Mouse (Mus musculus) retina, postnatal 1 day (tissue): ENCODE results near the gene F5.
"Not testable (repeated sequence)": the region's sequence is repeated elsewhere in the genome, so short reads cannot be mapped to it uniquely, and the experiment has no call there.

Experiments
- DNase-seq: peaks from one replicate; pipeline ENCODE4 v3.0.0-alpha.2; 2012

F5 gene

DNA sequence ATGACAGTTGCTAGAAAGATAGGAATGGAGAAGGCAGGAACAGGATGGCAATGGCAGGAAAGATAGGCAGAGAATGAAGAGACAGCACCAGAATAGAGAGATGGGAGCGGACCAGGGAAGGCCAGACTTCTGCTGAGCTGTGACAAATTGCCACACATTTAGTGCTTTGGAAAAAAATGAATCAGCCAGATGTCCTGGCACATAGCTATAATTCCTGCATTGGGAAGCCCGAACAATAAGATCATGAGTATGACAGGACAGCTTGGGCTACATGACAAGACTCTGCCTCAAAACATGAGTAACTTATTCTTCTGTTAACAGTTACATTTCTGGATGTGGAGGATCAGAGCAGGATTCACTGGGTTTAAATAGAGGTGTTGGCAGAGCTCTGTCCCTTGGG, 8.1 kb downstream of the F5 start:
- no peak for DNase-seq

DNA sequence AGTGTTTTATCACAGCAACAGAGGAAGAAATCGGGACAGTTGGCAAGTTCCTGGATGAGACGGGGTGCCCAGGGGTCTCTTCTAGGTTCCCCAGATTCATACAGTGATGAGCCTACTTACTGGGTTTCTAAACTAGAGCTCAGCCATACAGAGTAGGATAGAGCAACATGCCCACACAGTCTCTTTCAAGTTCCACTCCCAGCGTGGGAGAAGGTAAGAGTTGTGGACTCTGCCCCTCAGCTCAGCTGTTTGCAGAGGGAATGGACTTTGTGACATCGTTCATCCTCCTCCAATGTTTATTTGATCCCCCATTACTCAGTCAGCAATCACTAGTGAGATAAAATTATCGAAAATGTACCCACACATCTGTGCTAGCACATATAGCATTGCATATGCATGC, 11.1 kb downstream of the F5 start:
- no peak for DNase-seq

DNA sequence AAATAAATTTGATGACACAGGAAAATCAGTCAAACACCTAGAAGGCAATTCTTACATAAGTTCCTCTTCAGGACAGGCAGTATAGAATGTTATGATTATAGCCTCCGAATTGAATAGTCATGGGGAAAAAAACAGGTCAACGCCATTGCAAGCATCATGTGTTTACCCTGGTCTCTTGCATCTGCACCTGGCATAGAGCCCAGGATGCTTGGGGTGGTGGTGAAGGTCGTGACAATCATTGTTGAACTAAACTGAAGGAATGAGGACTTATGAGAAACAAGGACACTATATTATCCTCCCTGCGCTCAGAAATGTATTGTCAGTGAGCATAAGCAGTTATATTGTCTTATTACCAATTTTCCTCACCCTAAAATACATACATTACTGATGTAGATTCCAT, 17.2 kb downstream of the F5 start:
- DNase-seq = no peak

DNA sequence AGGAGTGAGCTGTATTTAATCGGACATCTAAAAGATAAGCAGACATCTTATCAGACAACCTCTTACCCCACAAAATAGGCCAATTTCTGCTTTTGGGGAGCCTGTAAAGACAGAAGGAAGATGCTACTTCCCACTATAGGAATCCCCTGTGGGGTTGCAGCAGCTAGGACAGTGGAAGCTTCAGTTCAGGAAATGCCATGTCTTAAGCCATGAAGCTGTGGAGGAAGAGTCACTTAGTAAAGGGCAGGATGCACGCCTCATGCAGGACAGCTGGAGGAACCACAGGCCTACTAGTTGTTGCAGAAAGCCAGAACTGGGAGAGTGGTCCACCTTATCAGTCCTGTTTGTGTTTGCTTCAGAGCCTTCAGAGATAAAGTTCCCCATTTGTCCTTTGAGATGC, 18.8 kb downstream of the F5 start:
- no peak for DNase-seq

DNA sequence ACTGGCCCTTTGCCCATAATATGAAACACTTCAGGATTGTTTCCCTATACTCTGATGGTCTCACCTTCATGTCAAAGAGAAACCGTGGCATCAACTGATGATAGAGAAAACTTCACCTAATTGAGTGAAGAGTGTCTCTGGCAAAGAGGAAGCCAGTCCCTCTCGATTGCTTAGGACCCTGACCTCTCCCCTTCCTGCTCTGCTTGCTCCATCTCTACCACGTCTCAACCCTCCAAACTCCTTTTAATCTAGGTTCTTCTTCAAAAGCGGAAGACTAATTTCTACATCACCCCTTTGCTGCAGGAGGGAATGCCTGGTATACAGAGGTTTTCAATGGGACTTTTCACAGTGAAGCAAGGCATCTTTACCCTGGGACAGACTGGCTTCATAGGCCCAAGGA, 21.5 kb downstream of the F5 start:
- DNase-seq = no peak

DNA sequence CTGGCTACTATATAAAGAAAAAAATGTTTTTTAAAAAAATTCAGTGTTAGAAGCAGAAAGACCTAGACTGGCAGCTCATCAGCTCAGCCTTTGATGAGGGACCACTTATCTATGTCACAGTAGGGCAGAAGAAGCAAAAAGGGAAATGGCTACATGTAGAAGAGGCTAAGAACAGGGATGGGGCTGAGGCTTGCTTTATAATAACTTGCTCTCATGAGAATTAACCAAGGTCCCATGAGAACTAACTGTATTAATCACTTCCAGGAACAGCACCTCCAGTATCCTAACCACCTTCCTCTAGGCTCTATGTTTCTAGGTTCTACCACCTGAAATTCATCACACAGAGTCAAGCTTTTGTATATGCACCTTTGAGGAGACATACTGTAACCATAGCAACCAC, 25.2 kb downstream of the F5 start:
- no peak for DNase-seq

DNA sequence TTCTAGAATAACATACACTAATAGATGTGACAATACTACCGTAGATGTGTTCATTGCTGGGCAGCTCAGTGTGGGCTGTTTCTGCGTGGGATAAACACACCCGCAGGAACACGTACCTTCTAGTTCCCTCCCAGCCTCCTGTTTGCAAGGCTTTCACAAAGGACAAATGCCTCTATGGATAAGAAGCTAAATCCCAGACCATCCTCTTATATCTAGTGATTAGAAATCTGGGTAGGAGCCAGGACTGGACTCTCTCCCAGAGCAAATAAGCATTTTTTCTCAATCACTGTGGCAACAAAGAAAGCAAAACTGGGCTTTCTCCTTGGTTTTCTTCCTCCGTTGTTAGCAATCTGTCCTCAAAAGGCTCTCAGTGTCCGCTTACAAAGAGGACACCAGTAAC, 26.8 kb downstream of the F5 start:
- DNase-seq = peak; percentile 16

DNA sequence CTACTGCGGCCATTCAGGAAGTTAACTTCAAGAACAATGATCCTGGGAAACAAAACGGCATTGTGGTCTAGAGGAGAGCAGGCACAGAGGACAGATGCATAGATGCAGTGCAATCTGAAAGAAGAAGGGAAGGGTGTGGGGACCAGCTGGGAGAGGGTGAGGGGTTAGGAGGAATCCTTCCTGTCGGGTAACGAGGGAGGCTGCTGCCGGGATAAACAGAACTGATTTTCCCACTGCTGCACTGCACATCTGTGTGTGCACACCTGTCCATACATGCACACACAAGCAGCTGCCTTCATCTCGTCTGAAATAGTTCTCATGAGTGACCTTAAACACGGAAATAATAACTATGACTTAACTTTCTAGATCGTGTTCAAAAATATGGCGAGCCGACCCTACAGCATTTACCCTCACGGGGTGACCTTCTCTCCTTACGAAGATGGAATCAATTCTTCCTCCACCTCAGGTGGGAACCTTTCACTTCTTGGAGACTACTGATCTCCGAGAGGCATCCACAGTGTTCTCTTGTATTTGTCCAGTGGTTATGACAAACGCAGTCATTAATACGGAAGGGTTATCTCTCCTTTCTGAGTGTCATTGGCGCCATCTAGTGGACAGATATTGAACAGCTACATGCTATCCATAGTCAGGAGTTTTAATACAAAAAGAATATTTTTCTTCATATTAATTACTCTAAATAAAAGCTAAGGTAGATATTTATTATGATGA, 32.7 kb downstream of the F5 start:
- peak; percentile 81 for DNase-seq

DNA sequence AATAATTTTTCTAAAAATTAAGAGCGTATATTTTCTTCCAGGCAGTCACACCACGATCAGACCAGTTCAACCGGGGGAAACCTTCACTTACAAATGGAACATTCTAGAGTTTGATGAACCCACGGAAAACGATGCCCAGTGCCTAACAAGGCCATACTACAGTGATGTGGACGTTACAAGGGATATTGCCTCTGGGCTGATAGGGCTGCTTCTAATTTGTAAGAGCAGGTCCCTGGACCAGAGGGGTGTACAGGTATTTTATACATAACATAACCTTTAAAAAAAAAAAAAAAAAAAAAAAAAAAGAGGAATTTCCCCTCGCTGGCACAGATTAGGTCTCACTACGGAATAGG, 33.2 kb downstream of the F5 start:
- no peak for DNase-seq

DNA sequence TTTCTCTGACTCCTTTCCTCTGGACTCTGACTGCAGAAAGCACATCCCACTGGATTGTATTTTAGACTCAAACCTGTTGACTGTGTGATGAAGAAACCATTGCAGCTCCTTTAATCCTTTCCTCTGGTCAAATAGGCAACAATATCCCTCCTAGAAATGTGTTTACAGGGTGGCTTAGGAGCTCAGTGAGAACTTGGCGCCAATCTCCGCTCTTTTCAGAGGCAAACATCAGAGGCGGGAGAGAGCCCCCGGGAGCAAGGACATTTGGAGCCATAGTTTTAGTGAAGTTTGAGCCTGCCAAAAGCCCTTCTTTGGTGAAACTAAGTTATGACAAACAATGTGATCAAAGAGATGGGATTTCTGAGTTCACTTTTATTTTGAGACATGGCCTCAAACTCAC, 33.7 kb downstream of the F5 start:
- DNase-seq = no peak

DNA sequence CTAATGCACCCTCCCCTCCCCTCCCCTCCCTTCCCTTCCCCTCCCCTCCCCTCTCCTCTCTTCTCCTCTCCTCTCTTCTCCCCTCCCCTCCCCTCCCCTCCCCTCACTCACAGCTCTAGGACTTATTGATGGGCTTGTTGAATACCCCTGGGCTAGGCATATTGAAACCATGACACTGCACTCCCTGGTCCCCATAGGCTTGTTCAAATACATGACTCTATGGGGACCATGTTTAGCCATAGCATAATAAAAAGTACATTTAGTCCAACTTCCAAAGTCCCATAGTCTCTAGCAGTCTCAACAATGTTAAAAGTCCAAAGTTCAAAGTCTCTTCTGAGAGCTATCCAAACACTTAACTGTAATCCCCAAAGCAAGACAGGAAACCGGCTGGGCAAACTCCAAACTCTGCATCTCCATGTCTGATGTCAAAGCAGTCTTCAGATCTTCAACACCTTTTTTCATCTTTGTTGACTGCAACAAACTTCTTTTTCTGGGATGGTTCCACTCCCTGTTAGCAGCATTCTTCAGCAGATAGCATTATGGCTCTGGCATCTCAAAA, 35.4 kb downstream of the F5 start:
- no peak for DNase-seq

DNA sequence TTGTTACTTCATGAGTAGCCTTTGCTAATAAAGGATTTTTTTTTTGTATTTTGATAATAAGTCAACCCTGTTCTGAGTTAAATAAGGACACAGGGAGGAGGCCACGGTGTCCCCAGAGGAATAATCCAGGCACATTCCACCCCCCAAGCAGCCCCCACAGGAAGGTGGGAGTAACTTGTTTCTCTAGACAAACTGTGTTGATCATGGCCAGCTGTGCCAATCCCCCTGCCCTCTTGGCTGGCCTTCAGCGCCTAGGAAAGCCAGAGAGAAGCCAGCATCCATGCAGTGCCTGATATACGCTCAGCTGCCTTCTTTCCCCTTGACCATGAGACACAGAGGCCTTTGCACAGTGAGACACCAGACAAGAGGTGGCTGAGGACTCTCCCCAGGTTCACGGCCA, 47.9 kb downstream of the F5 start:
- no peak for DNase-seq

DNA sequence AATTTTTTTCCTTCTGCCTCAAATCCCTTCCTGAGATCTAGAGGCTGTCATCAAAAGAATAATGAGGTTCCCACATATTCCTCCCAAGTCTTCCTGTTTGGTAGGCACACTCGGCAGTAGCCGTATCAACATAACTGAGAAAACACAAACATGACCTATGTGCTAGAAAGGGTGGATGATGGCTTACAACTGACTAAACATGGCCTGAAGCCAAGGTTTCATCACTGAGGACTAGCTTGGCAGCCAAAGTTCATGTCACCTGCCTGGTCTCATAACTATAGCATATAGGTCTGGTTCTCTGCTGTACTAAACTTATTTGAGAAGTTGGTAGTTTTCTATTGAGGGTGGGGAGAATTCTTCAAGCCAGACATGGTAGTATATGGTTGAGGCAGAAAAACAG, 56.8 kb downstream of the F5 start:
- no peak for DNase-seq

DNA sequence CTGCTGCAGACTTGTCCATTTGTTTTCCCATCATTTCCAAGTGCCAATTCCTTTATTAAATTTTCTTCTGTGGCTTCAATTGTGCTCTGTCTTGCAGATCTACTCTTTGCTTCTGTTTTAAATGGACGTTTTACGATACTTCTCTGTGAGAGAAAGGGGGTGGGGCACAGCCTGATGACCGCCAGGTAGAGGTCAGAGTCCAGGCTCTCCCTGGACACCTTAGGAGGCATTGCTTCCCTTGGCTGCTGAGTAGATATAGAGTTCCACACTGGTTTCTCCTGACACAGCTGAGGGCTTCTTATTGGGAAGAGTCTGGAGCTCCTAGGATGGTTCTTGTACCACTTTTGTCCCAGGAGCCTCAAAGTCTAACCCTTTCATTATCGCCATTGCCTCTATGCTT, 59.3 kb downstream of the F5 start:
- DNase-seq = no peak

DNA sequence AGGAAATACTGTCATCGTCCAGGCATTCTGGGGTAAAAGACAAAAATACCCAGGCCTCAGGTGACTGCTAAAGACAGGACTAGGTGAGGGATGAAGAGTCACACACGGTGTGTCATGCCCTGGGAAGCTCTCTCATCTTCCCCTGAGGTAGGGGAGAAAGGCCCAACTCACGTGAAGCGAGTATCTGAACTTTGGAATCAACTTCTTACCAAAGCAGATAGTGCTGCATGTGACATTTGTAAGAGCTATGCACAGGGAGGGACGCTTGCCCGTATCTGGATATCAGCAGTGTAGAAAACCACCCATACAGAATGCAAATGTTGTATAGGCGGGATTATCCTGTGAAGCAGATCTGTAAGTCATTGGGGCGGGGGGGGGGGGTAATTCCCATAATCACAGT, 61.0 kb downstream of the F5 start:
- DNase-seq = no peak

DNA sequence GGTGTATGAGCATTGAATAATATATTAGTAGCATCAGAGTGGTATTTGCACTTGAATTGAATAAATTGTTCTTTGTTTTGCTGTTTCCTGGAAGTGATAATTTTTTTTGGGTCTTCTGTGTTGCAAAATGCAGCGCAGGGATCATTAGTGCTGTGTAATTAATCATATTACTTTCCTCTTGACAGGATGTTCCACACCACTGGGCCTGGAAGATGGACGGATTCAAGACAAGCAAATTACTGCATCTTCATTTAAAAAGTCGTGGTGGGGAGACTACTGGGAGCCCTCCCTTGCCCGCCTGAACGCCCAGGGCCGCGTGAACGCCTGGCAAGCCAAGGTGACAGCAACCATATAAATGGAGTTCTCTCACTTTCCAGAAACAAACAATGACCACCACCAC, 62.6 kb downstream of the F5 start:
- peak; percentile 44 for DNase-seq

DNA sequence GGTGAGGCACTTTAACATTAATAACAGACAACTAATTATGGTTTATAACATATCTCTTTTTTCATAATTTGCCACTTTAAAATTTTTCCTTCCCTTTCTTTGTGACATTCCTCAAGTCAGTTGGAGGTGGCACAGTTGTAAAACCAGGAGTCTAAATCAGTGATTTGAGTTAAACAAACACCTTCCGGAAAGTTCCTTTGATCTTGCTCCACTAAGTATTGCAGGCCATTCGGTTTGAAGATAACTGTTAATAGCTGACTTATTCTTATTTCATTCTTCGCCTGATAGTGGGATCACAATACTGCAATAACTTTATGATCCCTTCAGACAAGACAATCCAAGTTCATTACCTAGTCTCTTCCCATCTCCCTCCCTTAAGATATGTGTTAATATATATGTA, 63.5 kb downstream of the F5 start:
- no peak for DNase-seq

DNA sequence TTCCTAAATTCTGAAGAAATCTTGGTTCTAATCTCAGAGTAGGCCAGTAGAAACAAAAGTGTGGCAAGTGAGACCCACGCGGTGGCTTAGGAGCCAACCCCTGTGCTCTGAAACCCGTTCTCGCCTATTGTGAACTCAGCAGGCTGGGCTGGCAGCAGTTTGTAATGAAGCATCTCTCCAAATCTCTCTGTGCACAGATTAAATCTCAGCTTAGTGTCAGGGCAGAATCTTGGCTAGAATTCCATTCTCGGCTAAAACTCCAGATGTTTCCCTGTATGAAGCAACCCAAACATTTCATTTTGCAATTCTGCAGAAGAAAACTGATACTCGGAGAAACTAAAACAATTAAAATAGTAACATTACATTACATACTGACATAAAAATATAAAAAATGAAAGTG, 63.9 kb downstream of the F5 start:
- DNase-seq = no peak

DNA sequence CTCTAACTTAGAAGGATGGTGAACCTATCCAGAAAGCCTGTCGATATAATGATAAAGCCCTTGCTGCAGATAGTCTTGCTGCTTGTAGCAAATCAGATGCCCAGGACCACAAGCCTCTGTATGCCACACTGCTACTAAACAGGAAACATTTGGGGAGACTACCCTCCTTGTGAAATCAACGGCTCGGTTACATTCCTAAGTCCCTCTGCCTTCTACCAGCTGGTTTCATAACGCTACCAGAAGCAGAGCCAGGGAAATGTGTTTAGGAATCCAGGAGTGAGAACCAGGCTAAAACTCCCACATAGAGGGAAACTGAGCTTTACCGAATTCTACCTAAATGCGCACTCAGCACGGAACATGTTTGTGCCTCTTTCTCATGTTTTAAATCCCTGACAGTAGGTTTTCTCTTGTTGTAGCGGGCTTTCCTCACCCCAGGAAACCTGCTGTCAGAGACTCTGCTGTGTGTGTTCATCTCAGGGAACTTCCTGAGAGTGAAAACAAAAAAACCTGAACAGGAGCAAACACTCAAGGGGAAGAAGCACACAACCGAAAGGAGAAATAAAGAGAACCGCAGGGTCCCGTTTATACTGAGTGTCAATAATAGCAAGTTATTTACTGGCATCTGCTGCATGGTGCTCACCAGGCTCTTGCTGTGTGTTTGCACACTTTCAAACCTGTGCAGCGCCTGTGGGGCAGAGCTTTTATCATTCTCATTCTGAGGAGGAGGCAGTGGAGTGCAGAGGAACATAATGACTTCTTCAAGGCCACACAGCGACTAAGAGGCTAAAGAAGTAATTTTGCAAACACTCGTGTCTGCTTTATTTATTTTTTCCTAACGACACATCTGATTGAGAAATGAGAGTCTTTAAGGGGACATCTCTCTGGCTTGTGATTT, 66.4 kb downstream of the F5 start:
- no peak for DNase-seq

DNA sequence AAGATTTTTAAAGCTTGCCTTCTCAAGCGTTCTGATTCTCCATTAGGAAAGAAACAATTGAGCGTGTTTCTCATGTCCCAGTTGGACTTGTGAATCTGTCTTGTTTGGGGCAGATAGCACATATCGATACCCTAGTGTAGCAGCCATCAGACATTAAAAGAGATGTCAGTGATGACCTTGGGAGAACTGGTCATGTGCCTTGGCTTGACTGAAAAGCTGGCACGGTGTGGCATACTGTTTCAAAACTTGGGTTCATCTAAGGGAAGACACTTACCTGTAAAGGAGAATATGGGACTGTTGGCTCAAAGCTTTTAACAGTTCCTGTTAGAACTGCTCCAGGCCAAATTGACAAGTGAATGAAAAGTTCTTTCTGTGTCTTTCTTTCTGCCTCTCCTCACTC, 68.6 kb downstream of the F5 start:
- DNase-seq = no peak

DNA sequence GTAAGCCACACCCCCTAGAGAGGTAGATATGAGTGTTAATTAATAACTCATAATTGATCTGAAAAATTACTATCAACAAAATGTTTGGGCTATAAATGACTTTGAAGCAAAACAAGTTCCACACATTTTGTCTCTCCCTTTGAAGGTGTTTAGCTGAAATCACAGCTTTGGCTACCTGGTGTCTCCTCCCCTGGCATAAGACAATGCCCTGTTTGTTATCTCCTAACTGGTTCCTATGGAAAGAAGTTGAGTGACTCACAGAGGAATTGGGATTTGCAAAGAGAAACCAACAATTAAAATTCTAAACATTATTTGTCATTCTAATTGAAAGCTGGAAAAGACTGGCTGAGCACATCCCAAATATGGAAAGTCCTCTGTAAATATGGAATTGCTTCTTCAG, 71.5 kb downstream of the F5 start:
- no peak for DNase-seq

DNA sequence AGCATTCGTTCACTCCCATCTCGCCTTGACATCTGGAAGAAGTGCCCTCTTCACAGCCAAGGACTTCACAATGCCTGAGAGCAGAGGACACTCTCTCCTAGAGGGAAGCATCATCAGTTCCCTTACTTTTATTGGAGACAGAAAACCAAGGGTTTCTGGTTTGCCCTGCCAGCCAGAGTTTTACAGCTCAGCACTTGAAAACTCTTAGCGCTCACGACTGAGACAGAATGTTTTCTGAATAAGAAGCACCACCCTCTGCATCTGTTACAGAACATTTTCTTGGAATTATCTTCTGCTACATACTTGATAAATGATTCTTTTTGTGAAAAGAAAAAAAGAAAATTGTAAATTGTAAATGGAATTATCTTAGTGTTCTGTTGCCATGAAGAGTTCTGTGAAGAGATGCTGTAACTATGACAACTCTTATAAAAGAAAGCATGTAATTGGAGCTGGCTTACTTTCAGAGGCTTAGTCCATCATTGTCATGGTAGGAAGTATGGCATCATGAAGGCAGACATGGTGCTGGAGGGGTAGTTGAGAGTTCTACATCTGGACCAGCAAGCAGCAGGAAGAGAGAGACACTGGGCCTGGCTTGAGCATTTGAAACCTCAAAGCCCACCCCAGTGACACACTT, 80.4 kb downstream of the F5 start:
- not testable (repeated sequence) for DNase-seq

DNA sequence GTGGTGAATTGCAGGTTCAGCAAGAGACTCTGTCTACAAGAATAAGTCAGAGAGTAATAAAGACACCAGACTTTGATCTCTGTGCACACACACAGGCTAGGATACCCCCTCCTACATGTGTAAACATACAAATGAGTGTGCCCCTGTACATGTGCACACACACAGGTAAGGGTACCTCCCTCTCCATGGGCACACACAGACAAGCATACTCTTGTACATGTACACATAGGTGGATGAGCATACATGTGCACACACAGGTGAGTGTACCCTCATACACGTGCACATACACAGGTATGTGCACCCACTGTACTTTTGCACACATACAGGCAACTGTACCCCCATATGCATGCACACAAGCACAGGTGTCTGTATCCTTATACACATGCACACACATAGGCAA, 81.8 kb downstream of the F5 start:
- no peak for DNase-seq

DNA sequence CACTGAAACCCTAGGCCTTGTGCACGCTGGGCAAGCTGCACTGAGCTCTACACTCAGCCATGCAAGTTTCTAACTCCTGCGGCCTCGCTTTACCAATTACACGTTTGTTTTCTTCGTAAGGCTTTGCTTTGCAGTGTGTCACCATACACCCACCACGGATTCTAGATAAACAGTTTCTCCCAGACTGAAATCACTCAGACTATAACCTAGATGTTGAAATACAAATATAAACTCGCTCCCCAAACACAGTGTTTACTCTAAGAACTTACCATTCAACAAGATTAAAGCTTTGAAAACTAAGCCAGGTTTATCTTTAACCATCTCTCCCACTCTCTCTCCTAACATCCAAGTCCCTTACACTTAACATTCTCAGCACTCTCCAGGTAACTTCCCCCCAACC, 83.4 kb downstream of the F5 start:
- no peak for DNase-seq
